Mouse (Mus musculus): Measurements from ENCODE around the gene Tgtp2.

- no peak for TF ChIP-seq POLR2A (IDR thresholded peaks at IDR 0.05; ENCODE audit: insufficient read length, low read depth)
- TF ChIP-seq USF1 (IDR thresholded peaks at IDR 0.05; ENCODE audit: low read depth) = no peak
- no peak for TF ChIP-seq CEBPB (IDR thresholded peaks at IDR 0.05; ENCODE audit: insufficient read depth, poor library complexity, severe bottlenecking)
- TF ChIP-seq E2F4 (IDR thresholded peaks at IDR 0.05; ENCODE audit: insufficient read depth) = no peak
- TF ChIP-seq MAX (IDR thresholded peaks at IDR 0.05; ENCODE audit: low read depth) = no peak
These were observed 48.7 kb upstream of the Tgtp2 start for GRCm38 (mm10) chr11:49112624-49113219.
